Mouse (Mus musculus) CH12.LX (cell line): ENCODE data around the gene Myt1l. TPM values are rescaled to one million over a fixed set of nuclear protein-coding genes. Genes with fewer than 3 reads are reported as not detected.

Source experiments
- DNase-seq: peaks from one replicate; pipeline ENCODE4 v3.0.0-alpha.2; 2013; ENCODE audit errors: extremely low read depth
- H3K27ac ChIP-seq: 2 replicates; pipeline ENCODE4 v1.5.1; 2012; ENCODE audit warnings: low read depth, mild to moderate bottlenecking, control low read depth, moderate library complexity; ENCODE audit not compliant: insufficient read depth
- H3K27me3 ChIP-seq: replicated peaks from 2 replicates; pipeline ENCODE3; 2012; ENCODE audit warnings: inconsistent platforms
- H3K36me3 ChIP-seq, 2 experiments: replicated peaks in 1 of 2; 2 replicates each; pipeline versions ENCODE3 to v1.6.1; 2012; ENCODE audit warnings: inconsistent platforms in 1 of 2, low read length in 1 of 2, mild to moderate bottlenecking in 1 of 2, mixed read lengths in 1 of 2, moderate library complexity in 1 of 2; ENCODE audit not compliant: control insufficient read depth in 1 of 2, insufficient read depth in 1 of 2
- H3K4me1 ChIP-seq, 2 experiments: 2 replicates each; pipeline ENCODE4 v1.6.1; 2012; ENCODE audit warnings: inconsistent platforms in 1 of 2, moderate library complexity in 1 of 2; ENCODE audit not compliant: insufficient read depth in 2 of 2, control insufficient read depth in 1 of 2
- H3K4me2 ChIP-seq: 2 replicates; pipeline ENCODE4 v1.6.1; 2012; ENCODE audit warnings: low read depth, mild to moderate bottlenecking, control low read depth; ENCODE audit not compliant: poor library complexity, insufficient read depth, severe bottlenecking
- H3K4me3 ChIP-seq, 3 experiments: fragments of 150-350 bp in 1 of 3; sonication (generic) in 1 of 3; replicated peaks in 1 of 3; 2 replicates each; pipeline versions ENCODE3 to v1.5.1; 2011 to 2012; ENCODE audit warnings: low read depth in 2 of 3, low read length in 2 of 3, mild to moderate bottlenecking in 2 of 3, moderate library complexity in 2 of 3, control low read depth in 1 of 3, improper control_type of control experiment in 1 of 3, inconsistent platforms in 1 of 3, mixed read lengths in 1 of 3; ENCODE audit not compliant: poor library complexity in 1 of 3
- H3K79me2 ChIP-seq: replicated peaks from 2 replicates; pipeline ENCODE4 v1.6.1; 2012; ENCODE audit warnings: mild to moderate bottlenecking, moderate library complexity; ENCODE audit not compliant: control insufficient read depth, poor library complexity, insufficient read depth, severe bottlenecking; ENCODE audit errors: extremely low read depth
- H3K9ac ChIP-seq: 2 replicates; pipeline ENCODE4 v1.6.1; 2012; ENCODE audit warnings: low read depth, mild to moderate bottlenecking, control low read depth, moderate library complexity; ENCODE audit not compliant: insufficient read depth
- H3K9me3 ChIP-seq: replicated peaks from 2 replicates; pipeline ENCODE3; 2012; ENCODE audit warnings: low read length, inconsistent platforms, mixed read lengths
- BHLHE40 ChIP-seq: IDR thresholded peaks from 2 replicates; pipeline ENCODE4 v1.6.1; 2011; ENCODE audit warnings: mild to moderate bottlenecking, low read depth, low read length, improper control_type of control experiment
- CHD2 ChIP-seq: IDR thresholded peaks from 2 replicates; pipeline ENCODE4 v1.6.1; 2011; ENCODE audit warnings: low read length, improper control_type of control experiment
- CTCF ChIP-seq, 2 experiments: IDR thresholded peaks in 1 of 2; conservative IDR thresholded peaks in 1 of 2; 2 replicates each; pipeline ENCODE4 v1.5.1; 2011 to 2012; ENCODE audit warnings: low read depth in 2 of 2, low read length in 2 of 2, improper control_type of control experiment in 1 of 2, inconsistent platforms in 1 of 2, mild to moderate bottlenecking in 1 of 2, moderate library complexity in 1 of 2
- E2F4 ChIP-seq: IDR thresholded peaks from 2 replicates; pipeline ENCODE4 v1.6.1; 2011; ENCODE audit warnings: low read depth, low read length, improper control_type of control experiment; ENCODE audit not compliant: insufficient replicate concordance
- ELF1 ChIP-seq: IDR thresholded peaks from 2 replicates; pipeline ENCODE4 v1.6.1; 2014; ENCODE audit warnings: low read depth, mild to moderate bottlenecking, inconsistent platforms, low read length, improper control_type of control experiment
- EP300 ChIP-seq: IDR thresholded peaks from 2 replicates; pipeline ENCODE4 v1.6.1; 2011; ENCODE audit warnings: low read length, improper control_type of control experiment
- ETS1 ChIP-seq: conservative IDR thresholded peaks from 2 replicates; pipeline ENCODE4 v1.6.1; 2012; ENCODE audit warnings: low read depth, mild to moderate bottlenecking, inconsistent platforms, low read length, improper control_type of control experiment, moderate library complexity
- GABPA ChIP-seq: IDR thresholded peaks from 2 replicates; pipeline ENCODE4 v1.6.1; 2012; ENCODE audit warnings: low read depth, low read length, improper control_type of control experiment, inconsistent platforms; ENCODE audit not compliant: insufficient replicate concordance
- HCFC1 ChIP-seq: IDR thresholded peaks from 2 replicates; pipeline ENCODE4 v1.6.1; 2012; ENCODE audit warnings: low read depth, mild to moderate bottlenecking, inconsistent platforms, low read length, improper control_type of control experiment
- JUND ChIP-seq: conservative IDR thresholded peaks from 2 replicates; pipeline ENCODE4 v1.6.1; 2011; ENCODE audit warnings: low read depth, low read length, improper control_type of control experiment
- KAT2A ChIP-seq: IDR thresholded peaks from 2 replicates; pipeline ENCODE4 v1.6.1; 2012; ENCODE audit warnings: low read length, improper control_type of control experiment, inconsistent platforms; ENCODE audit not compliant: insufficient replicate concordance
- MAFK ChIP-seq: IDR thresholded peaks from 2 replicates; pipeline ENCODE4 v1.6.1; 2011; ENCODE audit warnings: low read length, improper control_type of control experiment; ENCODE audit not compliant: insufficient replicate concordance
- MAX ChIP-seq: IDR thresholded peaks from 2 replicates; pipeline ENCODE4 v1.6.1; 2011; ENCODE audit warnings: low read length, improper control_type of control experiment
- MXI1 ChIP-seq: IDR thresholded peaks from 2 replicates; pipeline ENCODE4 v1.6.1; 2011; ENCODE audit warnings: mild to moderate bottlenecking, low read depth, low read length, improper control_type of control experiment
- NELFE ChIP-seq: IDR thresholded peaks from 2 replicates; pipeline ENCODE4 v1.6.1; 2011; ENCODE audit warnings: low read depth, low read length, improper control_type of control experiment
- NRF1 ChIP-seq: IDR thresholded peaks from 2 replicates; pipeline ENCODE4 v1.6.1; 2014; ENCODE audit warnings: low read depth, mild to moderate bottlenecking, inconsistent platforms, low read length, improper control_type of control experiment, moderate library complexity
- RAD21 ChIP-seq: IDR thresholded peaks from 2 replicates; pipeline ENCODE4 v1.6.1; 2011; ENCODE audit warnings: low read depth, mild to moderate bottlenecking, low read length, improper control_type of control experiment, moderate library complexity
- SMC3 ChIP-seq: IDR thresholded peaks from 2 replicates; pipeline ENCODE4 v1.6.1; 2011; ENCODE audit warnings: low read depth, low read length, improper control_type of control experiment
- TCF12 ChIP-seq: IDR thresholded peaks from 2 replicates; pipeline ENCODE4 v1.6.1; 2014; ENCODE audit warnings: low read depth, mild to moderate bottlenecking, inconsistent platforms, low read length, improper control_type of control experiment
- UBTF ChIP-seq: IDR thresholded peaks from 2 replicates; pipeline ENCODE4 v1.6.1; 2012; ENCODE audit warnings: low read depth, mild to moderate bottlenecking, inconsistent platforms, low read length, improper control_type of control experiment, moderate library complexity
- USF2 ChIP-seq: conservative IDR thresholded peaks from 2 replicates; pipeline ENCODE4 v1.6.1; 2011; ENCODE audit warnings: low read depth, low read length, improper control_type of control experiment
- ZC3H11A ChIP-seq: IDR thresholded peaks from 2 replicates; pipeline ENCODE4 v1.6.1; 2012; ENCODE audit warnings: low read depth, mild to moderate bottlenecking, inconsistent platforms, low read length, improper control_type of control experiment
- ZKSCAN1 ChIP-seq: IDR thresholded peaks from 2 replicates; pipeline ENCODE4 v1.6.1; 2012; ENCODE audit warnings: low read depth, inconsistent platforms, low read length, improper control_type of control experiment, borderline replicate concordance
- dilution Hi-C: fragments of 300-500 bp; cut with MboI; formaldehyde crosslinking; loops from 2 replicates; pipeline ENCODE4 v1.14.3; 2020; ENCODE audit warnings: low sequenced_read_pairs; ENCODE audit not compliant: extremely low pct_unique_long_range_greater_than_20kb, extremely low pct_ligation_motif_present
- in situ Hi-C: fragments of 300-500 bp; cut with MboI; formaldehyde crosslinking; loops from 3 replicates; pipeline ENCODE4 v1.14.3; 2019; ENCODE audit warnings: low sequenced_read_pairs, low pct_ligation_motif_present, low pct_unique_long_range_greater_than_20kb, mixed read lengths
- polyA plus RNA-seq: library from polyadenylated mRNA; unstranded; fragments of >175 nt; gene quantifications from 2 replicates; pipeline ENCODE4 v1.2.1, GENCODE M21; 2012; ENCODE audit warnings: low read depth; ENCODE audit not compliant: insufficient read length
- total RNA-seq, 2 experiments: library from RNA; depleted of rRNA; stranded (reverse); fragments of 300-350 nt in 1 of 2; fragments of >200 nt in 1 of 2; gene quantifications; 2 replicates each; pipeline ENCODE4 v1.2.3; 2012 to 2014

Myt1l gene
- total and polyA plus RNA-seq, 3 experiments: 0.31 to 1.1 TPM; not detected in 1

DNA sequence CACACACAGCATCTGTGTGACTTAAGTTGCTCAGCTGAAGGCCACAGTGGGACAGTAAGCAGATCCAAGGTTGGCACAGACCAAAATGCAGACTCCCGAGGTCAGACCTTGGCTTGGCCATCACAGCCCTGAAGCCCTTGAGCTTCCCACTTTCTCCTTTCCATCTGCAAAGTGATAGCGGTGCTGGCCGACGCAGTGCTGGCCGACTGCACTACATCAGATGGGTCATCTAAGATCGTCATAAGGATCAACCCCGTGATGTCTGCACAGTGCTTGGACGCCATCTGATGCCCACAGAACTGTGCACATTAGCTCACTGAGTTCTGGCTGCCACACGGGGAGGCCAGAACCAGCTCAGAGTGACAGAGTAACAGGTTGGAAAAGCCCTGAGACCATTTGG lies 340.6 kb downstream of the Myt1l start:
- no peak for TF ChIP-seq TCF12
- no peak for TF ChIP-seq EP300
- no peak for TF ChIP-seq MAX
- TF ChIP-seq CTCF (conservative IDR thresholded peaks at IDR 0.05 in 1 of 2, IDR thresholded peaks at IDR 0.05 in 1 of 2; ENCODE audit: low read depth in 2 of 2, low read length in 2 of 2): no peak
- TF ChIP-seq MXI1: no peak
- TF ChIP-seq ZC3H11A: no peak
- TF ChIP-seq NELFE: no peak
- TF ChIP-seq ETS1: no peak
- no peak for TF ChIP-seq MAFK
- TF ChIP-seq RAD21: no peak
- TF ChIP-seq ZKSCAN1: no peak
- no peak for TF ChIP-seq CHD2
- TF ChIP-seq USF2: no peak
- TF ChIP-seq ELF1: no peak
- no peak for TF ChIP-seq BHLHE40
- no peak for TF ChIP-seq GABPA
- no peak for TF ChIP-seq KAT2A
- TF ChIP-seq NRF1: no peak
- H3K36me3 ChIP-seq: no peaks in the 10 kb centered on the region
- no peaks in the 10 kb centered on the region for H3K9me3 ChIP-seq
- no peak for DNase-seq
- H3K9ac ChIP-seq: no peak overlapping the region
- H3K4me3 ChIP-seq: no peak overlapping the region
- peaks cover 3 to 21% of the 10 kb centered on the region in 2 experiments; a peak in 2 of 4 replicates for H3K4me1 ChIP-seq
- dilution Hi-C loops: no loop called here
- no peak overlapping the region for H3K4me2 ChIP-seq
- in situ Hi-C loops: no loop called here
- no peak overlapping the region for H3K27ac ChIP-seq
- H3K79me2 ChIP-seq: no peaks in the 10 kb centered on the region
- no peaks in the 10 kb centered on the region for H3K27me3 ChIP-seq

GRCm38 (mm10) chr12:29872156-29872815 lies 344.1 kb downstream of the Myt1l start:
- dilution Hi-C loops (no loop called here), in situ Hi-C loops (no loop called here)
- no peak for DNase-seq
- H3K4me1 ChIP-seq: peaks cover 3 to 10% of the 10 kb centered on the region in 2 experiments; a peak in 2 of 4 replicates
- H3K9me3 ChIP-seq: no peaks in the 10 kb centered on the region
- no peak for TF ChIP-seq ETS1
- no peak for TF ChIP-seq HCFC1
- TF ChIP-seq USF2: no peak
- TF ChIP-seq JUND: no peak
- TF ChIP-seq EP300: no peak
- no peak for TF ChIP-seq UBTF
- no peak for TF ChIP-seq E2F4
- TF ChIP-seq CHD2: no peak
- TF ChIP-seq SMC3: no peak
- no peak overlapping the region for H3K4me2 ChIP-seq
- no peaks in the 10 kb centered on the region for H3K27me3 ChIP-seq
- no peaks in the 10 kb centered on the region for H3K79me2 ChIP-seq
- H3K4me3 ChIP-seq: no peak overlapping the region
- no peaks in the 10 kb centered on the region for H3K36me3 ChIP-seq
- no peak overlapping the region for H3K27ac ChIP-seq
- H3K9ac ChIP-seq: no peak overlapping the region
